Mouse (Mus musculus) erythroblast, embryonic 14.5 days (primary cell): ENCODE data around the gene Hnrnph2.

Experiments used
- GATA1 ChIP-seq: IDR thresholded peaks from 2 replicates; pipeline ENCODE4 v1.6.1; 2012; ENCODE audit warnings: low read length, inconsistent platforms, mixed read lengths
- TAL1 ChIP-seq: IDR thresholded peaks from 3 replicates; pipeline ENCODE4 v1.6.1; 2012; ENCODE audit warnings: low read length, inconsistent platforms, mixed read lengths

DNA sequence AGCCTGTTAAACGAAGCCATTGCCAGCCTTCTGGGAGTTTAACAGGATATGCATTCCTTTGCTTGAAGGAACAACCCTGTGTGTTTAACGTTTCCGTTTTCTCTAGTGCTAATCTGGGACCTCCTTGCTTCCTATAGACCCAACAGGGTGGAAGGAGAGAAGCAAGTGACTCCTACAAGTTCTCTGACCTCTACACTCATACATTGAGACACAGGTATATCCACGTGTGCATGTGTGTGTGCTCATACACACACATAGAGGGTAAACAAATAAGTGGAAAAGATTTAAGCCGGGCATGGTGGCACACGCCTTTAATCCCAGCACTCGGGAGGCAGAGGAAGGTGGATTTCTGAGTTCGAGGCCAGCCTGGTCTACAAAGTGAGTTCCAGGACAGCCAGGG, 46.4 kb downstream of the Hnrnph2 start:
- TF ChIP-seq TAL1 (no peak), GATA1 (no peak)
